Mouse (Mus musculus): ENCODE data around the gene Mepce.
"Not testable (repeated sequence)": the region's sequence is repeated elsewhere in the genome, so short reads cannot be mapped to it uniquely, and the experiment has no call there.

Gene Mepce

DNA sequence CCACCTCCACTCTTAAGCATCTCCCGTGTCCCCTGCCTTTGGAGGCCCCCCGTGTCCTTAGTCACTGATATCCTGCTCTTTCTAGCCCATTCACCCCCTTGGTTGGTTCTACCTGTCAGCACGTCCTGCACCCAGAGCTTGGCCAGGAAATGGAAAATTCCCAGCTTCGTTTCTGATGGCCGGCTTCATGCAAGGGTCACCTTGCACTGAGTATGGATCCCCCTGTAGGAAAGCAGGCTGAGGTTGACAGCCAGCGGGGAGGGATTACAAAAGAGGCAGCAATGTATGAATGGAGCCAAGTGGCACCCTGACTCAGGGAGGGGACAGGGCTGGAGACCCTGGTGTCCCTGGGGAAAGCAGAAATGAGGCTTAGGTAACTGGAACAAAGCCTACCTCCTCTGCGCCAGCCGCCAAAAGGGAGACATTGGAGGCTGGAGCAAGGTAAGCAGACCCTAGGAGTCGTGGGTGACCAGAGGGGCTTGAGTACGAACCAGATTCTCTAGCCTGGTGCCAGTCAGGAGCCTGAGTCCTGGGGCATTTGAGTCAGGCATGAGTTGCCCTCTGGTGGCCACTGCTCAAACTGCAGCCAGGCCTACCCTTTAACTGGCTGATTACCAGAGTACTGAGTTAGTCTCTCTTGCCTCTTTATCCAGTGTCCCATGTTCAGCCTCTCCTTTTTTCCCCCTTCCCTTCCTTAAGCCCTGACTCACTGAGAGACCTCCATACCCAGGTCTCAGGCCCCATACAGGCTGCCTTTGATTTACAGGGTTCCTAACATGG lies 30.4 kb downstream of the Mepce start:
- peak; percentile 94 to 96 for DNase-seq

DNA sequence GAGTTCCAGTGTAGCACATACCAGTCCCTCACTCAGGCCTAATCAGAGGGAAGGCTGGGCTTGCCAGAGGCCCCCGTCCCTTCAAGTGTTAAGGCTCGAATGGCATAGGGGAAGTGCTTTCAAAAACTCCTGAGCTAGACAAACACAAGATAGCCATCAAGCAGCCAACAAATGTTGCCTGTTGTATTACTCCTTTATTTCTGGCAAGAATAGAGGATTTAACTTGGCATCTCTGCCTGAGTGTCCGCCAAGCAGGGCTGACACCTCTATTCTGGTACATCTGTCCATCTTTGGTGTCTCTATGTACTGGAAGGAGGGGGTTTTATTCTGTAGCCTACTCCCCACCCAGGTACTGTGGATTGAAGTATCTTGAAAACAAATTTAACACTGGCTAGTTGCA lies 31.3 kb downstream of the Mepce start:
- peak; percentile 48 to 52 for DNase-seq

DNA sequence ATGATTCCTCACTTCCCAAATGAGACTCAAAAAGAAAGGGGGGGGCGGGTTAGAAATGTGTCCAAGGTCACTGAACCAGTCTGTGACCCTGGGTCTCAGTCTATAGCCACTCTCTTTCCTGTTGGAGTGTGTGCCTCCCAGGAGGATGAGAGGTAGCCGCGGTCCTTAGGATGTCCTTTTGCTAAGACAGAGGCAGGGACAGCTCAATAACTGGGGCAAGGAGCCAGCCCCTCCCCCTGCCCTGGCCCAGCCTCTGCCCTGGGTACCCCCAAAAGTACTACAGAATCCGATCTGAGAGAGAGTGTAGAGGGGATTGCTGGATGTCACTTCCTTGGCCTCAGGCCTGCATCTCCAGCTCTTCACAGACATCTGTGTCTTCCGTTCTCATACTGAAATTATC lies 32.0 kb downstream of the Mepce start:
- no peak for DNase-seq

- no peak for DNase-seq
These were observed 34.2 kb downstream of the Mepce start for GRCm38 (mm10) chr5:137753111-137753832.

DNA sequence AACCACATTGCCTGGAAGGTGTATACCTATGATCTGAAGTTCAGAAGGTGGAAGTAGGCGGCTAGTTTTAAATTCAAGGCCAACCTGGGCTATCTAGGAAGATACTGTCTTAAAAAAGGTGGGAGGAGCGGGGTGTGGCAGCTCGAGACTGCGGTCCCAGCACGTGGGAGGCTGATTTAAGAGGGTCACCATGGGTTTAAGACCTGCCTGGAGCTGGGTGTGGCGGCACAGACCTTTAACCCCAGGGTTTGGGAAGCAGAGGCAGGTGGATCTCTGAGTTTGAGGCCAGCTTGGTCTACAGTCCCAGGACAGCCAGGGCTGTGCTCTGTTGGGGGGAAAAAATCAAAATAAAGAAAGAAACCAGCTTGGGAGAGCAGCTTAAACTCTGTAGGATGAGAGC lies 35.5 kb downstream of the Mepce start:
- no peak for DNase-seq

DNA sequence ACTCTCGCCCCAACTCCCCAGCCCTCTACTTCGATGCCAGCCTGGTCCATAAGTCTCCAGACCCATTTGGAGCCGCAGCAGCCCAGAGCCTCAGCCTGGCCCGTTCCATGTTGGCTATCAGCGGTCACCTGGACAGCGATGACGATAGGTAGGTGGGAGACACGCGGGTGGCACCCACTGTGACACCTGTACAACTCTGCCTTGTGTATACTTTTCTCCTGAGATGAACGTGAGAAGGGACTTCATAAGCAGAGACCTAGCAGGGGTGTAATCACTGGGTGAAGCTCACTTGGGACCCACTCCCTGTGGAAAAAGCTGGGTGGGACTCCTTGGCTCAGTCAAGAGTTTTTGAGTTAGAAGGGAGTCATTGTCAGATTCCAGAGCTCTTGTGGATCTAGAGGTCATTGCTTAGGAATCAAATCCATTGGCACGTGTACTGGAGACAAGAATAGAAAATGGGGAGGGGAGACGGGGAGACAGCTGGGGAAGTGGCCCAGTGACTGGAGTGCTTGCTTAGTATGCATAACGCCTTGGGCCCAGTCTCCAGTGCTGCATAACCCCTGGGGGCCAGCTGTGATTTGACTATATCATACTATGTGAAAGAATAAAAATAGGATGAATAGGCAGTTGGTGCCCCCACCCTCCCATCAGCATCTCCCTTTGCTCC lies 36.1 kb downstream of the Mepce start:
- no peak for DNase-seq

DNA sequence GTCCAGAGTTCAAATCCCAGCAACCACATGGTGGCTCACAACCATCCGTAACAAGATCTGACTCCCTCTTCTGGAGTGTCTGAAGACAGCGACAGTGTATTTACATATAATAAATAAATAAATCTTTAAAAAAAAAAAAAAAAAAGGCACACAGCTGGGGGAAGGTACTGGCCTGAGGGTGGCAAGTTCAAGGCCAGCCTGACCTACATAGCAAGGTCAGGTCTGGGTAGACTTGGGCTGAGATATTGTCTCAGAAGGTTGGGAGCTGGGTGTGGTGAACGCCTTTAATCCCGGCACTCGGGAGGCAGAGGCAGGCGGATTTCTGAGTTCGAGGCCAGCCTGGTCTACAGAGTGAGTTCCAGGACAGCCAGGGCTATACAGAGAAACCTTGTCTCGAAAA lies 37.2 kb downstream of the Mepce start:
- DNase-seq: not testable (repeated sequence)

- DNase-seq: no peak
These were observed 38.1 kb downstream of the Mepce start for GRCm38 (mm10) chr5:137749196-137749836.

DNA sequence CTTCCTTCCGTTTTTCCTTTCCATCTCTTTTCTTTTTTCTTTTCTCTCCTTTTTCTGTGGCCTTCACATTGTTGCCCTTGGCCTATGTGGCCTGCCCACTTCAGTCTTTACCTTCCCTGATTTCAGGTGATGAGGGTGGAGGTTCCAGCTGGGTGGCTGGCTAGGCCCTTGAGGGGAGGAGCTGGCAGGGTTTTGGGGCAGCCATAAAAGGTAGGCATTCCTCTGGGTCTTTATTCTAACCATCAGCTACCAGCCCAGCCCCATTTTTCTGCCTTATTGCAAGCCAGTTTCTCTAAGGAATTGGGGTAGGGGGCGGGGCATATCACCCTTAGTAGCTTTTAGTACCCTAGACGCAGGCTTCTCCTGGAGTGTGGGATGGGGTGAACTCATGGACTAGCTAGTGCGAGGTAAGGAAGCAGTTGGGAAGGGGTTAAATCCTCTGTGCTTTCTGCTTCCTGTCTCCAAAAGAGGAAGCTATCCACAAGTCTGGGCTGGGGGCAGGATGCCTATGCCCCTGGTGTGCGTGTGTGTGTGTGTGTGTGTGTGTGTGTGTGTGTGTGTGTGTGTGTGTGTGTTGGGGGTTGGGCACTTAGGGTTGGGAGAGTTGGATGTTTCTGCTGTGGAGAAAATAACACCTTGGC lies 39.2 kb downstream of the Mepce start:
- DNase-seq: no peak

GRCm38 (mm10) chr5:137747326-137747961 lies 40.0 kb downstream of the Mepce start:
- peak; percentile 71 to 81 for DNase-seq

- peak; percentile 59 to 62 for DNase-seq
These were observed 40.6 kb downstream of the Mepce start for GRCm38 (mm10) chr5:137746851-137747325.

DNA sequence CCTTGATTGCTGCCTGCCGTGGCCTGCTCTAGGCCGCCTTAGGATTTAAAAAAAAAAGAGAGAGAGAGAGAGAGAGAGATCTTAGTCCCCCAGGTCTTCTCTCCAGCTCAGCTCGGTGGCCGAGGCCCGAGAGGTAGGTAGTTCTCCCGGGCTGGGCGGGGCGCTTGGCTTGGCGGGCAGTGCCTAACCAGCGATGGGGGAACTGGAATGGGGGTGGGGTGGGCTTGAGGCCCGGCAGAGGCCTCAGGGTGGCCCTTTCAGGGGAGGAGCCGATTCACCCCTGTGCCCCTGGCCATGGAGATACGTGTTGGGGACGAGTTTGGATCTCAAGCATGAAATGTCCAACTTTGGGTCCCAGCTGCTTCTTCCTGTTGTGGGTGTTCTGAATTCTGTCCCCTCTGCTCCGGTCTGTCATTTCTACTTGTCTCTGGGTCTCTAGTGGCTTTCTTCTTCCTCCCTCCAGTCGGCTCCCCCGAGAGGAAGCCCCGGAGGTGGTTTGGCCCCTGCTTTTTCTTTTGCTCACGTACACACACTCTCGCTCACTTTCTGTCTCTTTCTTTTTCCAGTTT lies 41.1 kb downstream of the Mepce start:
- DNase-seq: peak; percentile 69 to 76

- DNase-seq: peak; percentile 94 to 96
These were observed 42.0 kb downstream of the Mepce start, which contains the start of gene Tsc22d4 for GRCm38 (mm10) chr5:137745214-137746171. Gene Tsc22d4, plus strand, starts transcription at chr5:137745730.

DNA sequence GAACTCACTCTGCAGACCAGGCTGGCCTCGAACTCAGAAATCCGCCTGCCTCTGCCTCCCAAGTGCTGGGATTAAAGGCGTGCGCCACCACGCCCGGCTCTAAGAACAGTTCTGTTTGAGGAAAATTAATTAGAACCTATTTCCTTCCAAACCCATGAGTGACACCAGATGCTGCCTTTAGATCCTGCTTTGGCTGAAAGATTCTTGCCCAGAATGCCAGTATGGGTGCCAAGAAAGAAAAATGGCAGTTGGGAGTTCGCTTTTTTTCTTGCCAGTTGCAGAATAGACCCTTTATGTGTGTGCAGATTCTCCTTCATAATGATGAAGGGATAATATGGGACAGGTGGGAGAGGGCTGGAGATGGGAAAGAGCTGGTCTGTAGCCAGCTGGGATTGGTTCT lies 43.3 kb downstream of the Mepce start:
- peak in 1 of 2 experiments; percentile 37 for DNase-seq

GRCm38 (mm10) chr5:137742836-137743235 lies 44.6 kb downstream of the Mepce start:
- DNase-seq: no peak

DNA sequence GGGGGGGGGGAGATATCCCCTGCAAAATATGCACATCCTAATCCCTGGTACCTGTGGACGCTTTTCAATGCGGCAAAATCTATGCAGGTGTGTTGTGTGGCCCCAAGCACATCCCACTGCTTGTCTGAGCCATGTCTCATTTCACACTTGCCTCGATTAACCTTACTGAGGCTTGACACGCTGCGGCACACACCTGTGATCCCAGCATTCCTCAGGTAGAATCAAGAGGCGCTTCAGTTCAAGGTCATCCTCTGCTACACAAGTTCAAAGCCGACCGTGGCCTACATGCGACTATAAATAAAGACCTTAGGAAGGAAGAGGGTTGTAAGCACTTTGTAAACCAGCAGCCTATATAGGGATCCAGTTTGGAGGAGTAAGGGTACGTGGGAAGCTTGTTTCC lies 45.4 kb downstream of the Mepce start:
- DNase-seq: no peak

DNA sequence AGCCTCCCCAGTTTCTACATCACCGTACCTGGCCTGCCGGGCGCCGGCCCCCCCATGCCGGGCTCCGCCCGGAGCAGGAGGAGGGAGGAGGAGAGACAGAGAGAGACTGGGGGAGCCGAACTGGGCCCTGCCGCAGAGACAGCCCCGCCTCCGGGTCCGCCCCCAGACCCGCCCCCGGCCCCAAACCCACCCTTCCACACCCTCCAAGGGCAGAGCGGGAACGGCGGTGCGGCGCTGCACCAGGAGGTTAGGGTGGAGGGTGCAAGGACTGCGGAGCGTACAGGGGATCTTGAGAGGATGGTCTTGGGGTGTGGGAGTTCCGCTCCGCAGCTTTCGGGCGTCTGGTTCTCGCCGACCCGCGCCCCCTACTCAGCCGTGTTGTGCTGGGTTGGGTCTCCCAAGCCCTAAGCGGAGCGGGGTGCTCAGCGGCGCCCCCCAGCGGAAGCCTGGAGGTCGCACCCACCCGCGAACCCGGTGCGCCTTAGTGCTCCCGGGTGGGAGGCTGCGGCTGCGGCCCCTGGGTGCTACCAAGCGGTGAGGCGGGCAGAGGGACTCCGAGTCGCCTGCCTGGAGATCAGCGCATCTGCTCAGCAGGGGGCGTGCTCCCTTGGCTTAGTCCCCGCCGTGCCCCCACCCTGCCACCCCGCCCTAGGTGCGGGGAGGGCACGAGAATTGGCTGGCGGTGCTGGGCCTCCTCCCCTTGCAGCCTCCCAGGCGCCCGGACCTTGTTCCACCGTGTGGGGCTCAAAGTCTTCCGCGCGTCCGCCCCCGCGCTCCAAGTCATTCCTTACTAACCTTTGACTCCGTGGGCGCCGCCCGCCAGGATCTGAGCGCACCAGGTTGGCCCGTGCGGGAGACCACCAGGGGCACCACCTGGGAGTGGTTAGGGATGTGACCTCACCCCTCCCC lies 46.2 kb downstream of the Mepce start, which contains the start of gene Nyap1:
Gene Nyap1 (minus strand): TSS at position 585 of the 909 bp plus-strand sequence.
- peak; percentile 91 to 94 for DNase-seq

- peak; percentile 33 to 47 for DNase-seq
These were observed 46.9 kb downstream of the Mepce start for GRCm38 (mm10) chr5:137740506-137740905.

- DNase-seq: no peak
These were observed 48.0 kb downstream of the Mepce start for GRCm38 (mm10) chr5:137739471-137739870.
